Mouse (Mus musculus): ENCODE results near the gene Ufl1. TPM values are rescaled to one million over a fixed set of nuclear protein-coding genes. Genes with fewer than 3 reads are reported as not detected.
"Not testable (repeated sequence)": the region's sequence is repeated elsewhere in the genome, so short reads cannot be mapped to it uniquely, and the experiment has no call there.

Gene Ufl1
- total RNA-seq (2021): 10 to 100 TPM; 27.4 to 33.2 TPM

- peak; percentile 97 to 99 for DNase-seq
- intact Hi-C loops (cut with DNase I): loop anchor here (2.0 to 10.0 kb wide), 2 partner anchors 317 to 383 kb away; partner anchors contain the start of genes Gpr63 and Ndufaf4
Observed at GRCm38 (mm10) chr4:25281671-25282038, at the start of gene Ufl1. Ufl1 (minus strand) TSS chr4:25281821.

- DNase-seq: no peak
- intact Hi-C loops (cut with DNase I): no loop called here
Observed at GRCm38 (mm10) chr4:25325684-25326220, 44.1 kb upstream of the Ufl1 start.

GRCm38 (mm10) chr4:25322631-25323178, 41.1 kb upstream of the Ufl1 start:
- no peak for DNase-seq
- intact Hi-C loops (cut with DNase I): no loop called here

- intact Hi-C loops (cut with DNase I): no loop called here
- no peak for DNase-seq
Observed at GRCm38 (mm10) chr4:25313767-25314166, 32.1 kb upstream of the Ufl1 start.

- DNase-seq: not testable (repeated sequence)
- intact Hi-C loops (cut with DNase I): loop anchor here (10.0 kb wide), 1 partner anchor 320 kb away; the partner anchor contains the start of gene Gpr63
Observed at GRCm38 (mm10) chr4:25285002-25285401, 3.4 kb upstream of the Ufl1 start.

- intact Hi-C loops (cut with DNase I): loop anchor here (2.0 to 10.0 kb wide), 2 partner anchors 316 to 382 kb away; partner anchors contain the start of genes Gpr63 and Ndufaf4
- DNase-seq: no peak
Observed at GRCm38 (mm10) chr4:25280938-25281670, 517 bp downstream of the Ufl1 start.

GRCm38 (mm10) chr4:25272861-25273627, 8.6 kb downstream of the Ufl1 start:
- intact Hi-C loops (cut with DNase I): no loop called here

GRCm38 (mm10) chr4:25271926-25272325, 9.7 kb downstream of the Ufl1 start:
- intact Hi-C loops (cut with DNase I): no loop called here
- DNase-seq: no peak

More at GRCm38 (mm10) chr4:25272861-25273627, 8.6 kb downstream of the Ufl1 start:
- DNase-seq: no peak

GRCm38 (mm10) chr4:25267144-25267543, 14.5 kb downstream of the Ufl1 start:
- intact Hi-C loops (cut with DNase I): no loop called here
- no peak for DNase-seq

GRCm38 (mm10) chr4:25257822-25258398, 23.7 kb downstream of the Ufl1 start:
- DNase-seq: no peak
- intact Hi-C loops (cut with DNase I): no loop called here

GRCm38 (mm10) chr4:25242776-25243175, 38.8 kb downstream of the Ufl1 start, which contains the start of gene Fhl5:
Fhl5 (minus strand) TSS chr4:25242876.
- DNase-seq: no peak
- intact Hi-C loops (cut with DNase I): no loop called here

- intact Hi-C loops (cut with DNase I); DNase-seq: not testable (repeated sequence)
Observed at GRCm38 (mm10) chr4:25235663-25236062, 46.0 kb downstream of the Ufl1 start.

GRCm38 (mm10) chr4:25233767-25234166, 47.9 kb downstream of the Ufl1 start:
- DNase-seq; intact Hi-C loops (cut with DNase I): not testable (repeated sequence)

GRCm38 (mm10) chr4:25232546-25232945, 49.1 kb downstream of the Ufl1 start:
- DNase-seq: no peak
- intact Hi-C loops (cut with DNase I): no loop called here

GRCm38 (mm10) chr4:25227527-25227926, 54.1 kb downstream of the Ufl1 start:
- intact Hi-C loops (cut with DNase I): no loop called here

GRCm38 (mm10) chr4:25221927-25222326, 59.7 kb downstream of the Ufl1 start:
- DNase-seq: no peak
- intact Hi-C loops (cut with DNase I): no loop called here

More at GRCm38 (mm10) chr4:25227527-25227926, 54.1 kb downstream of the Ufl1 start:
- DNase-seq: no peak

- DNase-seq: no peak
- intact Hi-C loops (cut with DNase I): no loop called here
Observed at GRCm38 (mm10) chr4:25213451-25213850, 68.2 kb downstream of the Ufl1 start.

GRCm38 (mm10) chr4:25206166-25206565, 75.5 kb downstream of the Ufl1 start:
- DNase-seq: no peak
- intact Hi-C loops (cut with DNase I): no loop called here
